Mouse (Mus musculus): Measurements from ENCODE around the gene Mtnr1a. TPM values are rescaled to one million over a fixed set of nuclear protein-coding genes. Genes with fewer than 3 reads are reported as not detected.

Mtnr1a gene
- polyA plus RNA-seq, 1 experiment from 2014 or later, result not detected

DNA sequence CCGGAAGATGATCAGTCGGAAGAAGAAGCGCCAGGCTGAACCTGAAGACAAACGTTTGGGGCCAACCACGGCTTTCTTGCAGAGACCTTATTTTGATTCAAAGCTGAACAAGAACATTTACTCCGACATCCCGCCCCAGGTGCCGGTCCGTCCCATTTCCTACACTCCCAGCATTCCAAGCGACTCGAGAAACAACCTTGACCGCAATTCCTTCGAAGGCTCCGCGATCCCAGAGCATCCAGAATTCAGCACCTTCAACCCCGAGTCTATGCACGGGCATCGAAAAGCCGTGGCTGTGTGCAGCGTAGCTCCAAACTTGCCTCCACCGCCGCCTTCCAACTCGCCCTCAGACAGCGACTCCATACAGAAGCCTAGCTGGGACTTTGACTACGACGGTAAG lies 24.8 kb upstream of the Mtnr1a start:
- 93% methylated on average over 26 of the region's 26 CpGs for WGBS
- TF ChIP-seq EP300 (IDR thresholded peaks at IDR 0.05), result no peak
- no peak for TF ChIP-seq CTCF (IDR thresholded peaks at IDR 0.05)
- H3K9me3 ChIP-seq (ENCODE audit: low read length), result 0 out of 2 replicates have a peak, but pooled peaks cover 5% of the 10 kb centered on the region
- no peak overlapping the region for H3K9ac ChIP-seq (replicated peaks; ENCODE audit: low read depth)
- DNase-seq (ENCODE audit: low spot score) (no peak), ATAC-seq (no peak)
- peaks cover 47% of the 10 kb centered on the region for H3K36me3 ChIP-seq (ENCODE audit: insufficient read depth, low read length)
- no peak overlapping the region for H3K4me3 ChIP-seq (ENCODE audit: low read depth, low read length)
- no peaks in the 10 kb centered on the region for H3K27me3 ChIP-seq (replicated peaks; ENCODE audit: insufficient read depth, low read length)
- H3K4me1 ChIP-seq (ENCODE audit: insufficient read depth, low read depth, low read length), result no peaks in the 10 kb centered on the region
- no peak overlapping the region for H3K4me2 ChIP-seq (replicated peaks; ENCODE audit: low read depth, low read length)
- no peak overlapping the region for H3K27ac ChIP-seq (ENCODE audit: low read length)

DNA sequence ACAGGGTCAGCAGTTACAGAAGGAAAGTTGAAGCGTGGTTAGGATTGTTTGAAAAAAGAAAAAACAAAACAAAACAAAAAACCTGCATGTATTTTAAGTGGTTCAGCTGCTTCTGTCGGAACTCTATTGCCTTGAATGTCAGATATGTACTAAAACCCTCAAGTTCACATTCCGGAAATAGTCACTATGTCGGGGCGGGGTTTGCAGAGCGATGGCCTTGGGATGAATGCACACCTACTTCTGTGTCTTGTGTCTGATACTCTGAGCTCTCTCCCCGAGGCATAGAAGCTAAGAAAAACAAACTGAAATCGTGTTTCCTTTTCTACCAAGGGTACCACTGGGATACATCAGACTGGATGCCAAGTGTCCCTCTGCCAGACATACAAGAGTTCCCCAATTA lies 18.5 kb upstream of the Mtnr1a start:
- ATAC-seq (no peak), DNase-seq (ENCODE audit: low spot score) (no peak)
- WGBS, result 66% methylated on average over 8 of the region's 8 CpGs
- Histone ChIP-seq H3K4me3 (ENCODE audit: low read depth, low read length) (no peak overlapping the region), H3K9ac (replicated peaks; ENCODE audit: low read depth) (no peak overlapping the region), H3K9me3 (ENCODE audit: low read length) (no peaks in the 10 kb centered on the region), H3K27me3 (replicated peaks; ENCODE audit: insufficient read depth, low read length) (no peaks in the 10 kb centered on the region), H3K4me2 (replicated peaks; ENCODE audit: low read depth, low read length) (no peak overlapping the region), H3K4me1 (ENCODE audit: insufficient read depth, low read depth, low read length) (no peaks in the 10 kb centered on the region), H3K27ac (ENCODE audit: low read length) (no peak overlapping the region), H3K36me3 (ENCODE audit: insufficient read depth, low read length) (peaks cover 9% of the 10 kb centered on the region; the same call in 1 of the 2 replicates)
- no peak for TF ChIP-seq EP300 (IDR thresholded peaks at IDR 0.05)
- TF ChIP-seq CTCF (IDR thresholded peaks at IDR 0.05), result no peak

DNA sequence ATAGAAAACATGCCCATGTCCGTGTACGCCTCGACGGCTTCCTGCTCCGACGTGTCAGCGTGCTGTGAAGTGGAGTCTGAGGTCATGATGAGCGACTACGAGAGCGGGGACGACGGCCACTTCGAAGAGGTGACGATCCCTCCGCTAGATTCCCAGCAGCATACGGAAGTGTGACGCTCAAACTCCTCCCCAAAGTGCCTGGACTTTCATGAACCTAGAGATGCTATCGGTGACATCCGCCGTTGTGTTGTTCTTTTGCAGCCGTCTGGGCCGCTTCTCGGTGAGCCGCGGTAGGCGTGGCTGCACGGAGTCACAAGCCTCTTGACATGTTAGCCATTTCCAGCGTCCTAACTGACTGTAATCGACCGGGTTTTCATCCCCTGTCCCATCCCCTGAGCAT lies 17.7 kb upstream of the Mtnr1a start:
- no peak overlapping the region for H3K4me2 ChIP-seq (replicated peaks; ENCODE audit: low read depth, low read length)
- no peaks in the 10 kb centered on the region for H3K4me1 ChIP-seq (ENCODE audit: insufficient read depth, low read depth, low read length)
- TF ChIP-seq CTCF (IDR thresholded peaks at IDR 0.05), result no peak
- no peak for DNase-seq (ENCODE audit: low spot score)
- H3K9ac ChIP-seq (replicated peaks; ENCODE audit: low read depth), result no peak overlapping the region
- H3K4me3 ChIP-seq (ENCODE audit: low read depth, low read length), result no peak overlapping the region
- WGBS, result 92% methylated on average over 30 of the region's 30 CpGs
- no peak overlapping the region for H3K27ac ChIP-seq (ENCODE audit: low read length)
- H3K9me3 ChIP-seq (ENCODE audit: low read length), result no peaks in the 10 kb centered on the region
- no peak for ATAC-seq
- H3K36me3 ChIP-seq (ENCODE audit: insufficient read depth, low read length), result peaks cover 6% of the 10 kb centered on the region; the same call in 1 of the 2 replicates
- H3K27me3 ChIP-seq (replicated peaks; ENCODE audit: insufficient read depth, low read length), result no peaks in the 10 kb centered on the region

- DNase-seq (ENCODE audit: low spot score), result peak; percentile 63
Measured at GRCm38 (mm10) chr8:45052205-45052604, 16.7 kb upstream of the Mtnr1a start.

GRCm38 (mm10) chr8:45052618-45053017 lies 16.3 kb upstream of the Mtnr1a start:
- Histone ChIP-seq H3K9me3 (ENCODE audit: low read length) (no peaks in the 10 kb centered on the region), H3K4me3 (ENCODE audit: low read depth, low read length) (no peak overlapping the region), H3K9ac (replicated peaks; ENCODE audit: low read depth) (no peak overlapping the region), H3K36me3 (ENCODE audit: insufficient read depth, low read length) (peaks cover 6% of the 10 kb centered on the region; the same call in 1 of the 2 replicates), H3K4me2 (replicated peaks; ENCODE audit: low read depth, low read length) (no peak overlapping the region), H3K4me1 (ENCODE audit: insufficient read depth, low read depth, low read length) (no peaks in the 10 kb centered on the region), H3K27me3 (replicated peaks; ENCODE audit: insufficient read depth, low read length) (no peaks in the 10 kb centered on the region), H3K27ac (ENCODE audit: low read length) (no peak overlapping the region)
- no peak for ATAC-seq
- WGBS, result 95% methylated on average over 9 of the region's 9 CpGs
- DNase-seq (ENCODE audit: low spot score), result no peak
- TF ChIP-seq CTCF (IDR thresholded peaks at IDR 0.05), result no peak
- no peak for TF ChIP-seq EP300 (IDR thresholded peaks at IDR 0.05)

More at GRCm38 (mm10) chr8:45052205-45052604, 16.7 kb upstream of the Mtnr1a start:
- 0 out of 2 replicates have a peak, but pooled peaks have one; percentile 38 for ATAC-seq
- Histone ChIP-seq H3K27ac (ENCODE audit: low read length) (no peak overlapping the region), H3K4me1 (ENCODE audit: insufficient read depth, low read depth, low read length) (no peaks in the 10 kb centered on the region), H3K27me3 (replicated peaks; ENCODE audit: insufficient read depth, low read length) (no peaks in the 10 kb centered on the region), H3K9ac (replicated peaks; ENCODE audit: low read depth) (no peak overlapping the region), H3K4me2 (replicated peaks; ENCODE audit: low read depth, low read length) (no peak overlapping the region), H3K36me3 (ENCODE audit: insufficient read depth, low read length) (peaks cover 6% of the 10 kb centered on the region; the same call in 1 of the 2 replicates), H3K9me3 (ENCODE audit: low read length) (no peaks in the 10 kb centered on the region), H3K4me3 (ENCODE audit: low read depth, low read length) (no peak overlapping the region)
- TF ChIP-seq EP300 (IDR thresholded peaks at IDR 0.05) (no peak), CTCF (IDR thresholded peaks at IDR 0.05) (peak; percentile 60)
- WGBS, result 76% methylated on average over 1 of the region's 1 CpGs

DNA sequence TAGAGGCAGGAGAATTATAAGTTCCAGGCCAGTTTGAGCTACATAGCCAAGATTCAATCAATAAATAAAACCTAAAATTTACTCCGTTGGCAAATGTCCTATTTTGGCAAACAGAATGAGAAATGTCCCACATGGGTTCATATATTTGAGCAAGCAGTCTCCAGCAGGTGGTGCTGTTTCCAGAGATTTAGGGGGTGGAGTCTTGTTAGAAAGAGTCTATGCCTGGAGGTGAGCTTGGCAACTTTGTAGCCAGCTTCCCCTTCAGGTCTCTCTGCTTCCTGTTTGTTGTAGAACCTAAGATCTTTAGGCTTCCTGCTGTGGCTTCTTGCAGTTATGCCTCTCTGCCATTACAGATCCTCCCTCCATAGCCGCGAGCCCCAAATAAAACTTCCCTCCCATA lies 13.4 kb upstream of the Mtnr1a start:
- no peak for DNase-seq (ENCODE audit: low spot score)
- peaks cover 5% of the 10 kb centered on the region; the same call in 1 of the 2 replicates for H3K36me3 ChIP-seq (ENCODE audit: insufficient read depth, low read length)
- peak; percentile 12; the same call in 1 of the 2 replicates for TF ChIP-seq CTCF (IDR thresholded peaks at IDR 0.05)
- no peak for TF ChIP-seq EP300 (IDR thresholded peaks at IDR 0.05)
- no peak overlapping the region for H3K4me3 ChIP-seq (ENCODE audit: low read depth, low read length)
- H3K4me2 ChIP-seq (replicated peaks; ENCODE audit: low read depth, low read length), result no peak overlapping the region
- 95% methylated on average over 3 of the region's 3 CpGs for WGBS
- no peak overlapping the region for H3K9ac ChIP-seq (replicated peaks; ENCODE audit: low read depth)
- H3K9me3 ChIP-seq (ENCODE audit: low read length), result no peaks in the 10 kb centered on the region
- no peak for ATAC-seq
- H3K27me3 ChIP-seq (replicated peaks; ENCODE audit: insufficient read depth, low read length), result no peaks in the 10 kb centered on the region
- no peak overlapping the region for H3K27ac ChIP-seq (ENCODE audit: low read length)
- H3K4me1 ChIP-seq (ENCODE audit: insufficient read depth, low read depth, low read length), result no peaks in the 10 kb centered on the region

GRCm38 (mm10) chr8:45056810-45057209 lies 12.1 kb upstream of the Mtnr1a start:
- Histone ChIP-seq H3K9me3 (ENCODE audit: low read length) (no peaks in the 10 kb centered on the region), H3K27me3 (replicated peaks; ENCODE audit: insufficient read depth, low read length) (no peaks in the 10 kb centered on the region), H3K36me3 (ENCODE audit: insufficient read depth, low read length) (no peaks in the 10 kb centered on the region; the same call in 1 of the 2 replicates), H3K4me1 (ENCODE audit: insufficient read depth, low read depth, low read length) (no peaks in the 10 kb centered on the region), H3K4me3 (ENCODE audit: low read depth, low read length) (no peak overlapping the region), H3K4me2 (replicated peaks; ENCODE audit: low read depth, low read length) (no peak overlapping the region), H3K27ac (ENCODE audit: low read length) (no peak overlapping the region), H3K9ac (replicated peaks; ENCODE audit: low read depth) (no peak overlapping the region)
- DNase-seq (ENCODE audit: low spot score) (no peak), ATAC-seq (no peak)
- WGBS, result 25% methylated on average over 2 of the region's 3 CpGs
- TF ChIP-seq EP300 (IDR thresholded peaks at IDR 0.05), result no peak
- TF ChIP-seq CTCF (IDR thresholded peaks at IDR 0.05), result peak; percentile 59
